ENCODE assay signal across 8 mouse cellular contexts in genomic region chrX:105391680-105392462, GRCm38 (mm10).
DNase-seq lines count a peak whose midpoint lies in the region; ATAC-seq and TF ChIP-seq lines count a peak whose summit lies in the region.
"Had no signal": no experiment of that assay in that cellular context is flagged by ENCODE, and none has a peak within 500 bp of the region (broad histone marks: within the 10 kb centered on the region; RNA-seq: fewer than 3 reads in every experiment).

No protein-coding gene starts in this region.

- H3K4me2 ChIP-seq in embryonic facial prominence, embryonic 14.5 days (ENCODE audit: low read depth, low read length) = no peak overlapping the region
- H3K4me2 ChIP-seq in midbrain, embryonic 14.5 days (ENCODE audit: low read length) = peak overlapping the region; percentile 62
- H3K4me2 ChIP-seq: limb, embryonic 15.5 days had no signal

- no peaks in the 10 kb centered on the region for H3K27me3 ChIP-seq in cerebellum, adult 2 months (ENCODE audit: control insufficient read depth, insufficient read depth, low read length)
- peaks cover 24% of the 10 kb centered on the region; the same call in 1 of the 2 replicates for H3K27me3 ChIP-seq in embryonic facial prominence, embryonic 14.5 days (replicated peaks; ENCODE audit: control insufficient read depth, insufficient read depth, low read length)
- H3K27me3 ChIP-seq in midbrain, embryonic 14.5 days (ENCODE audit: control insufficient read depth, insufficient read depth, low read length) = no peaks in the 10 kb centered on the region

- H3K4me3 ChIP-seq in cerebellum, adult 2 months (replicated peaks; ENCODE audit: insufficient read depth, low read depth, low read length) = peak overlapping the region; percentile 87
- H3K4me3 ChIP-seq in embryonic facial prominence, embryonic 14.5 days (ENCODE audit: low read depth, low read length) = no peak overlapping the region
- H3K4me3 ChIP-seq in midbrain, embryonic 14.5 days (replicated peaks; ENCODE audit: low read depth, low read length) = peak overlapping the region; percentile 31
- H3K4me3 ChIP-seq: limb, embryonic 15.5 days had no signal

- no peak overlapping the region for H3K9ac ChIP-seq in embryonic facial prominence, embryonic 14.5 days (ENCODE audit: low read depth, low read length)
- peak overlapping the region; percentile 52; the same call in 1 of the 2 replicates for H3K9ac ChIP-seq in midbrain, embryonic 14.5 days (replicated peaks; ENCODE audit: low read length)
- H3K9ac ChIP-seq: limb, embryonic 15.5 days had no signal

- 7% methylated on average over 8 of the region's 8 CpGs for WGBS in cerebellum, adult 2 months
- WGBS in embryonic facial prominence, embryonic 14.5 days = 30% methylated on average over 8 of the region's 8 CpGs
- 21% methylated on average over 8 of the region's 8 CpGs for WGBS in midbrain, embryonic 14.5 days

- ATAC-seq in embryonic facial prominence, embryonic 14.5 days (ENCODE audit: low read depth) = peak; percentile 90
- ATAC-seq in midbrain, embryonic 14.5 days (ENCODE audit: low FRiP score, low TSS enrichment) = peak; percentile 95

- DNase-seq in cerebellum, adult 2 months = peak; percentile 82 to 90
- DNase-seq in embryonic facial prominence, embryonic 14.5 days (ENCODE audit: low spot score) = peak; percentile 63
- peak; percentile 78 to 90 for DNase-seq in layer of hippocampus, adult 18-20 months (ENCODE audit: low spot score in 2 of 2)
- peak; percentile 92 for DNase-seq in midbrain, embryonic 14.5 days
- DNase-seq in thymus, adult 18-20 months = no peak
- DNase-seq in heart, adult 8-10 months (ENCODE audit: low spot score) = no peak
- no peak for DNase-seq in adrenal gland, postnatal 4 days (ENCODE audit: low spot score in 2 of 2)

- H3K27ac ChIP-seq in cerebellum, adult 2 months (ENCODE audit: insufficient read depth, low read length) = peak overlapping the region; percentile 76; the same call in 1 of the 2 replicates
- no peak overlapping the region; the same call in 1 of the 2 replicates for H3K27ac ChIP-seq in embryonic facial prominence, embryonic 14.5 days (replicated peaks; ENCODE audit: low read depth, low read length)
- H3K27ac ChIP-seq in midbrain, embryonic 14.5 days (replicated peaks; ENCODE audit: low read depth, low read length) = peak overlapping the region; percentile 92
- H3K27ac ChIP-seq: limb, embryonic 15.5 days had no signal

- TF ChIP-seq POLR2A in cerebellum, adult 2 months (IDR thresholded peaks at IDR 0.05; ENCODE audit: borderline replicate concordance, insufficient read depth, low read length) = peak; percentile 76; the same call in 1 of the 2 replicates

- no peaks in the 10 kb centered on the region for H3K9me3 ChIP-seq in embryonic facial prominence, embryonic 14.5 days (ENCODE audit: control insufficient read depth, low read length)
- H3K9me3 ChIP-seq in midbrain, embryonic 14.5 days (ENCODE audit: control insufficient read depth, low read length) = no peaks in the 10 kb centered on the region
- H3K9me3 ChIP-seq: limb, embryonic 15.5 days had no signal

- H3K36me3 ChIP-seq in embryonic facial prominence, embryonic 14.5 days (ENCODE audit: control insufficient read depth, insufficient read depth, low read length) = no peaks in the 10 kb centered on the region
- peaks cover 10% of the 10 kb centered on the region; the same call in 1 of the 2 replicates for H3K36me3 ChIP-seq in midbrain, embryonic 14.5 days (ENCODE audit: control insufficient read depth, insufficient read depth, low read length)
- H3K36me3 ChIP-seq: limb, embryonic 15.5 days had no signal

- H3K4me1 ChIP-seq in cerebellum, adult 2 months (ENCODE audit: control insufficient read depth, insufficient read depth, low read length) = peaks cover 4% of the 10 kb centered on the region; the same call in 1 of the 2 replicates
- no peaks in the 10 kb centered on the region for H3K4me1 ChIP-seq in embryonic facial prominence, embryonic 14.5 days (ENCODE audit: control insufficient read depth, insufficient read depth, low read length)
- 0 out of 2 replicates have a peak, but pooled peaks cover 4% of the 10 kb centered on the region for H3K4me1 ChIP-seq in midbrain, embryonic 14.5 days (ENCODE audit: control insufficient read depth, insufficient read depth, low read length)
- H3K4me1 ChIP-seq: limb, embryonic 15.5 days had no signal

- TF ChIP-seq CTCF in cerebellum, adult 2 months (IDR thresholded peaks at IDR 0.05; ENCODE audit: borderline replicate concordance, insufficient read depth, low read depth, low read length) = no peak

Comparison
In these comparisons a context has a peak if more than half of its experiments do, and no peak if none do; other contexts are left out.
1. DNase-seq: peak in cerebellum, adult 2 months (2 of 2), embryonic facial prominence, embryonic 14.5 days (single experiment), layer of hippocampus, adult 18-20 months (2 of 2) and midbrain, embryonic 14.5 days (single experiment); none in thymus, adult 18-20 months (0 of 2), heart, adult 8-10 months (single experiment) and adrenal gland, postnatal 4 days (0 of 2).